Mouse (Mus musculus) adrenal gland, postnatal 36 days (tissue): ENCODE measurements around the gene Ear2. TPM values are rescaled to one million over a fixed set of nuclear protein-coding genes. Genes with fewer than 3 reads are reported as not detected.
"Not testable (repeated sequence)": the region's sequence is repeated elsewhere in the genome, so short reads cannot be mapped to it uniquely, and the experiment has no call there.

Experiments used
- DNase-seq, 2 experiments: peaks; one replicate each; pipeline ENCODE4 v3.0.0; 2021; ENCODE audit warnings: mixed read lengths in 1 of 2
- long read RNA-seq, 2 experiments: library from polyadenylated mRNA; stranded (forward); transcript quantifications; one replicate each; pipeline ENCODE4 v2.0.0; 2021; ENCODE audit warnings: borderline sequencing depth in 2 of 2
- total RNA-seq, 2 experiments: library from RNA; stranded (reverse); gene quantifications; 2 replicates each; pipeline ENCODE4 v1.2.3; 2021

Gene Ear2
- 1 to 10 TPM in 1 of 2 experiments, under 1 TPM in 1; 0.95 to 3.0 TPM for total RNA-seq
- long read RNA-seq, experiment 1 = 0 reads
- long read RNA-seq, experiment 2 = 0 reads

DNA sequence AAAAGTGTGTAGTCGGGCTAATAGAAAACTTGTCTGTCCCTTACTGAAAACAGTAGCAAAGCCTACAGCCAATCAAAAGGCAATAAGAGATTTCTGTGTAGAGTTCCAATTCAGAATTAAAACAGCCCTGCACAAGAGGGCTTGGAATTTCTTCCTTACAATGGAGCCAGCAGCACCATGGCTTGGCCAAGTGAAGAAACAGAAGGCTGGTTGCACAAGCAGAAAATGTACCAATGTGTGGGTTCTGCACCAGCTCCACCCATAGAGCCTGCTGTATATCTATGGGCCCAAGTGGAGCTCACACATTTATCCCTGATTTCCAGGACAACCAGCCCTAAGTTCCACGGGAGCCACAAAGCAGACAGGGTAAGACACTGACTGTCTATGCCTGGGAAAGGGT is at the start of gene Ear2:
TSS of gene Ear2 (plus strand) at position 301 of the 400 bp plus-strand sequence.
- DNase-seq = not testable (repeated sequence)

DNA sequence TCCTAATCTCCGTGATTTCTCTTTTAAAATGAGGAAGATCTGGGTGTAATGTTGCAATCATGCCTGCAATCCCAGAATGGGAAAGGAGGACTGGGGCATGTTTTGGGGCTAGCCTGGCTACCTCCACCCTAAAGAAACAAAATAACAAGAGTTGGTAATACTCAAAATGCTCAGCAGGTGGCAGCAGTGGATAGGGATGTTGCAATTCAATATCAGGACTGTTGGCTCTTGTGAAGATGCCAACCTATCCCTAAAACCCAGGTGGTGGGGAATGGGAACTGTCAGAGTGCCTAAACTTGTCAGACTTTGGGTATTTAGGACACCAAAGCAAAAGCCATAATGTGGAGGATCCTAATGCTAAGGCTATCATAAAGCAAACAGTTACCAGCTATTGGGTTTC is 34.6 kb upstream of the Ear2 start:
- DNase-seq = not testable (repeated sequence)

- not testable (repeated sequence) for DNase-seq
Observed at GRCm38 (mm10) chr14:44070595-44070994, 31.9 kb upstream of the Ear2 start.

DNA sequence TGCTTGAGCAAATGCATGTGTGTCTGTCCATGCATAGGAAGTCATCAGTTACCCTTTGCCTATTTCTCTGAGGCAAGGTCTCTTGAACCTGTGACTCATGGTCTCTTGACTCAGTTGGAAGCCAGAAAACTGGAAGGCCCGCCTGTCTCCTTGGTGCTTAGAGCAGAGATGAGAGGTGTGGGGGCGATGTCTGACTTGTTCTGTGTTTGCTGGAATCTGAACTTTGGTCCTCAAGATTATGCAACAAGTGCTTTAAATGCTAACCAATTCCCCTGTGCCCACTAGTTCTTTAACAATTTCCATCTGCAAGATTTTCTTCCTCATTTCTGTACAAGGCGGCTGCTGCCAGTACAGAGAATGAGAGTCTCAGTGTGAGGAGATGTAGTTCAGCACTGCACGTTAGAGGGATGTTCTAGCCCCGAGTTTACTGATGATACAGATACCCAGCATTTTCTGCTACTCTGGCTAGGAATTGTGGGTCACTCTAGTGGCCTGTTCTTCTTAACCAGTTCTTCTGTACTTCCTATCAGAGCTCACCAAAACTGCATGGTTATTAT is 24.6 kb upstream of the Ear2 start:
- DNase-seq = not testable (repeated sequence)

GRCm38 (mm10) chr14:44086588-44086987 is 15.9 kb upstream of the Ear2 start:
- DNase-seq = not testable (repeated sequence)

DNA sequence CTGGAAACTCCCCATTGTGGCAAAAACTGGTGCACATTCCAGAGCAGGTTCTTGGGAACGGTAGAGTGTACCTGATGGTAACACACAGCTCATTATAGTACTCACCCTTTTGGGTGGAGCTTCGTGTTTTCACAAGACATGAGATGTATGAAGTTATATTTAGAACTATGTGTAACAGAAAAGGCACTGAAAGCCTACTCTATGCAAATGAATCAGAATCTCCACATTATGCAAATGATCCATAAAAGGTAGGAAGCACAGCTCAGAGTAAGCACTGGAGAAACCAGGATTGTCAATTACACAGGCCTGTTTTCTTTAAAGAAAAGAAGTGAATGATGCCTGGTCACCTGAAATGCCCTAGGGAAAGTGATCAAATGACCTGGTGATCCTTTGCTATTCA is 14.9 kb upstream of the Ear2 start:
- DNase-seq = not testable (repeated sequence)

DNA sequence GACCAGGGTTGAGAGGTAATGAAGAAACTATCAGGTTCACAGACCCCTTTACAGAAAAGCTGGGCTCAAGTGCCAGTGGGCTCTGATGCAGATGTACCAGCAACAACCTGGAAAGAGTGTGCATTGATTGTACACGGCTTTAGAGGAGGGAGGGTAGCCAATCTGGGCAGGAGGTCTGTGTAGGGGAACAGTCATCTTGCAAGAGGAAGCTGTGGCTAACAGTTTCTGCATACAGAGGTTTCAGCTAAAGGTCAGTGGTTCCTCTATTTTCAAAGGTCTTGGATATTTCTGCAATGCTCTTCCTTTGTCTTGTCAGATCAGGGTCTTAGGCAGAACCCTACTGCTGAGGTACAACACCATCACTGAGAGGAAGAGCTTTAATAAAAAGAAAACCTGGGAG is 10.9 kb upstream of the Ear2 start:
- not testable (repeated sequence) for DNase-seq

- DNase-seq = not testable (repeated sequence)
Observed at GRCm38 (mm10) chr14:44094445-44094844, 8.0 kb upstream of the Ear2 start.

DNA sequence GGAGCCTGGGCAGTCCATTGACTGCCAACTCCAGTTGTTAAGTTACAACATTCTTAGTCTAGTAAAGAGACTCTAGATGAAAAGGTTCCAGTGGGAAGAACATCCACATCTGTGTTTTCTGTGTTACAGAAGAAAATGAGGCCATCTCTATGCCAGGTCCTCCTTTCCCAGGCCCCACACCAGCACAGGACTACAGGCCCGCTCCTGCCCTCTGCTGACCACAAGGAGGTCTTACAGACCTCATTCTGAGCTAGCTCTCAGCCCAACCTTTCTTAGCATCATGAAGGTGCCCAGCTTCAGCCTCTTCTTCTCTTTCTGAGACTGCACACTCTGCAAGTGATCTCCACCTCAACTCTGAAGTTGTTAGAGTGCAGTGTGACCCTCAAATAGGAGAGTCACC is 2.4 kb upstream of the Ear2 start:
- not testable (repeated sequence) for DNase-seq

- peak in 1 of 2 experiments; percentile 1 for DNase-seq
Observed at GRCm38 (mm10) chr14:44110981-44111380, 8.5 kb downstream of the Ear2 start.

DNA sequence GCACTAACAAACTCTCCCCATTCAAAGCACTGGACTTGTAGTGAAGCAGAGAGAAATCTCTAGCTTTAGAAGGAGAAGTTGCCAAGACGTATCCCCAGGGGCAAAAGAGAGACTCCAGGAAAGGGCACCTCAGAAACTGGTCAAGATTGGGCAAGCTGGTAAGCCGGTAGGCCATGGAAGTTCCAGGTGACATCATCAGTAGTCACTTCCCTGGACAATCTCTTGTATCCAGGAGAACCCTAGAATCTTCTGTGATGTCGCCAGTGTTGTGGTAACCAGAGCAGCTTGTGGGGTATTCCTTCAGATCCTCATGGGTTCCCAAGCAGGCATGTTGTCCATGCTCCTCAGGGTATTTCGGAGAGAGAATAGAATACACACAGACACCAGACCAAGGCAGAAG is 21.1 kb downstream of the Ear2 start, which contains the start of gene Gm3327:
TSS of gene Gm3327 (plus strand) at position 301 of the 400 bp plus-strand sequence.
- DNase-seq = not testable (repeated sequence)

Other genes with a start within 250 kb of the Ear2 start
- not detected for gene Ear1, start 227.1 kb upstream of the Ear2 start, total RNA-seq
- not detected for gene Ear10, start 179.1 kb upstream of the Ear2 start, total RNA-seq
- gene Gm8113, start 177.3 kb upstream of the Ear2 start, total RNA-seq = 1 to 10 TPM in 1 of 2 experiments, under 1 TPM in 1; 0.43 to 6.2 TPM
- not detected for gene Ang5, start 145.6 kb upstream of the Ear2 start, total RNA-seq
- gene Ang6, start 100.4 kb upstream of the Ear2 start, total RNA-seq = not detected
- not detected for gene Gm3327, start 21.2 kb downstream of the Ear2 start, total RNA-seq
- gene Gm8212, start 95.0 kb downstream of the Ear2 start, total RNA-seq = not detected
- gene 4930503E14Rik, start 110.6 kb downstream of the Ear2 start, total RNA-seq = not detected
- gene Gm8220, start 182.9 kb downstream of the Ear2 start, total RNA-seq = not detected
- gene Gm5930, start 235.9 kb downstream of the Ear2 start, total RNA-seq = not detected